Mouse (Mus musculus): ENCODE measurements around the gene Gm7534. TPM values are rescaled to one million over a fixed set of nuclear protein-coding genes. Genes with fewer than 3 reads are reported as not detected.
"Not testable (repeated sequence)": the region's sequence is repeated elsewhere in the genome, so short reads cannot be mapped to it uniquely, and the experiment has no call there.

Gene Gm7534
- polyA plus RNA-seq, 1 experiment from 2014 or later: not detected

DNA sequence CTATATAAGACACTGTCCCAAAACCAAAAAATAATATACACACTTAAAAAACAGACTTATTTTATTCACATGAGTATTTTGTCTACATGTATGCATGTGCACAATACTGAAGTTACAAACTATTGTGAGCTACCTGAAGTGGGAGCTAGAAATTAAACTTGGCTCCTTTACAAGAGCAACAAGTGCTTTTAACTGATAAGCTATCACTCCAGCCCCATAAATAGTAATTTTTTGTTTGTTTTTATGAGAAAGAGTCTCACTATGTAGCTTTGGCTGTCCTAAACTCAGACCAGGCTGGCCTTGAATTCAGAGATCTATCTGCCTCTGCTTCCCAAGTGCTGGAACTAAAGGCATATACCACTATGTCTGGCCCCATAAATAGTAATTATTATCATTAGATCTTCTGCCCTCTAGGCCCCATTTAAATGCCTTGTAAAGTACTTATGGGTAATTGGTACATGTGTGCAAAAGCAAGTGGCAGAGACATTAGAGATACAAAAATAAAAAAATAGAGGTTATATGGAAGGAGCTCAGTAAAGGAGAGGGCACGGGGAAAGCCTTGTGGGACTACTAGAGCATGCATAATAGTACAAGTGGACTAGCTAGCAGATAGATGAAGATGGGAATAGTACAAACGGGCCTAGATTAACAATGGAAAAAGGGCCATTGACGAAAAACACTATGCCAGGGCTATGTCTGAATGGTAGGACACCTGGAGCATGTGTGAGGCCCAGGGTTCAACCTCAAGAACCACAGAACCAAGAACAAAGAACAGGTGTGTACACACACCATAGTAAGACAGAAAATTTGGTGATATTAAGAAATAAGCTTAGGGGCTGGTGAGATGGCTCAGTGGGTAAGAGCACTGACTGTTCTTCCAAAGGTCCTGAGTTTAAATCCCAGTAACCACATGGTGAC, 37.0 kb downstream of the Gm7534 start:
- 66% methylated on average over 3 of the region's 3 CpGs for WGBS
- Histone ChIP-seq H3K27me3 (ENCODE audit: control insufficient read depth, insufficient read depth, low read length) (no peaks in the 10 kb centered on the region), H3K27ac (replicated peaks in 1 of 2; ENCODE audit: control insufficient read depth in 1 of 2, insufficient read depth in 1 of 2, low read depth in 2 of 2, low read length in 2 of 2) (no peak overlapping the region), H3K9ac (ENCODE audit: low read length) (no peak overlapping the region), H3K36me3 (ENCODE audit: control insufficient read depth, insufficient read depth, low read length) (peaks cover 19% of the 10 kb centered on the region), H3K4me2 (ENCODE audit: low read length) (0 out of 2 replicates have a peak overlapping the region, but pooled peaks have one; percentile 3), H3K9me3 (ENCODE audit: control insufficient read depth, low read length) (no peaks in the 10 kb centered on the region), H3K4me3 (ENCODE audit: control insufficient read depth in 1 of 2, insufficient read depth in 1 of 2, low read depth in 1 of 2, low read length in 2 of 2) (no peak overlapping the region), H3K4me1 (ENCODE audit: control insufficient read depth in 2 of 2, insufficient read depth in 2 of 2, low read length in 2 of 2) (peaks cover 3 to 16% of the 10 kb centered on the region in 2 experiments)
- ATAC-seq (ENCODE audit: insufficient number of reproducible peaks, insufficient read depth, low FRiP score, low read depth): no peak

DNA sequence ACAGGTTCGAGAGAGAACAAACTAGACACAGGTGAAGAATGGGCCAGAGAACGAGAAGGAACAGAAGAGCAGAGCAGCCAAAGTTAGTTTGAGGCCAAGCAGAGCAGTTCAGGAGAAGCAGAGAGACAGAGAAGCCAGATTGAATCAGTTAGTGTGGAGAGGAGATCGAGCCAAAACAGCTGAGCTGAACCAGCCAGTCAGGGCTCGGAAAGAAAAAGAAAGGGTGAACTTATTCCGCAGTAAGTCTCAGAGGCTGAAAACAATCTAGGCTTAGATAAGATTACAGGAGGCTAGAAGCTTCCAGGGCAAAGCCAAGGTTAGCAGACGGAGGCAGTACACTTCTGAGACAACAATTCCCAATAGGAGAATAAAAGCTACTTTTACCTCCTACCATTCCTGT, 37.8 kb downstream of the Gm7534 start:
- H3K27me3 ChIP-seq (ENCODE audit: control insufficient read depth, insufficient read depth, low read length): no peaks in the 10 kb centered on the region
- peak overlapping the region; percentile 3; the same call in 1 of the 2 replicates for H3K4me2 ChIP-seq (ENCODE audit: low read length)
- H3K4me1 ChIP-seq (ENCODE audit: control insufficient read depth in 2 of 2, insufficient read depth in 2 of 2, low read length in 2 of 2): peaks cover 3 to 16% of the 10 kb centered on the region in 2 experiments
- no peaks in the 10 kb centered on the region for H3K9me3 ChIP-seq (ENCODE audit: control insufficient read depth, low read length)
- H3K9ac ChIP-seq (ENCODE audit: low read length): no peak overlapping the region
- ATAC-seq (ENCODE audit: insufficient number of reproducible peaks, insufficient read depth, low FRiP score, low read depth): no peak
- peak overlapping the region; percentile 3 to 39; a peak in 2 of 4 replicates for H3K27ac ChIP-seq (replicated peaks in 1 of 2; ENCODE audit: control insufficient read depth in 1 of 2, insufficient read depth in 1 of 2, low read depth in 2 of 2, low read length in 2 of 2)
- H3K36me3 ChIP-seq (ENCODE audit: control insufficient read depth, insufficient read depth, low read length): peaks cover 19% of the 10 kb centered on the region
- 17% methylated on average over 6 of the region's 6 CpGs for WGBS
- no peak overlapping the region for H3K4me3 ChIP-seq (ENCODE audit: control insufficient read depth in 1 of 2, insufficient read depth in 1 of 2, low read depth in 1 of 2, low read length in 2 of 2)

- no peak overlapping the region for H3K4me2 ChIP-seq (ENCODE audit: low read length)
These were observed 38.2 kb downstream of the Gm7534 start for GRCm38 (mm10) chr4:134164591-134164990.

DNA sequence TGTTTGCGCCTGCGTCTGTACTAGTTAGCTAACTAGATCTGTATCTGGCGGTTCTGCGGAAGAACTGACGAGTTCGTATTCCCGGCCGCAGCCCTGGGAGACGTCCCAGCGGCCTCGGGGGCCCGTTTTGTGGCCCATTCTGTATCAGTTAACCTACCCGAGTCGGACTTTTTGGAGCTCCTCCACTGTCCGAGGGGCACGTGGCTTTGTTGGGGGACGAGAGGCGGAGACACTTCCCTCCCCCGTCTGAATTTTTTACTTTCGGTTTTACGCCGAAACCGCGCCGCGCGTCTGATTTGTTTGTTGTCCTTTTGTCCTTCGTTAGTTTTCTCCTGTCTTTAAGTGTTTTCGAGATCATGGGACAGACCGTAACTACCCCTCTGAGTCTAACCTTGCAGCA, 42.7 kb downstream of the Gm7534 start:
- H3K27ac ChIP-seq (replicated peaks in 1 of 2; ENCODE audit: control insufficient read depth in 1 of 2, insufficient read depth in 1 of 2, low read depth in 2 of 2, low read length in 2 of 2): peak overlapping the region; percentile 17 to 33; a peak in 2 of 4 replicates
- not testable (repeated sequence) for H3K9me3 ChIP-seq (ENCODE audit: control insufficient read depth, low read length); ATAC-seq (ENCODE audit: insufficient number of reproducible peaks, insufficient read depth, low FRiP score, low read depth); H3K36me3 ChIP-seq (ENCODE audit: control insufficient read depth, insufficient read depth, low read length); H3K27me3 ChIP-seq (ENCODE audit: control insufficient read depth, insufficient read depth, low read length)
- WGBS: 2% methylated on average over 26 of the region's 30 CpGs
- H3K4me2 ChIP-seq (ENCODE audit: low read length): peak overlapping the region; percentile 56
- peaks cover 8 to 25% of the 10 kb centered on the region in 2 experiments for H3K4me1 ChIP-seq (ENCODE audit: control insufficient read depth in 2 of 2, insufficient read depth in 2 of 2, low read length in 2 of 2)
- peak overlapping the region; percentile 64 for H3K9ac ChIP-seq (ENCODE audit: low read length)
- H3K4me3 ChIP-seq (ENCODE audit: control insufficient read depth in 1 of 2, insufficient read depth in 1 of 2, low read depth in 1 of 2, low read length in 2 of 2): peak overlapping the region; percentile 49 to 55

More at GRCm38 (mm10) chr4:134164591-134164990, 38.2 kb downstream of the Gm7534 start:
- Histone ChIP-seq H3K4me3 (ENCODE audit: control insufficient read depth in 1 of 2, insufficient read depth in 1 of 2, low read depth in 1 of 2, low read length in 2 of 2) (no peak overlapping the region), H3K27ac (replicated peaks in 1 of 2; ENCODE audit: control insufficient read depth in 1 of 2, insufficient read depth in 1 of 2, low read depth in 2 of 2, low read length in 2 of 2) (peak overlapping the region; percentile 3 to 39; a peak in 2 of 4 replicates), H3K4me1 (ENCODE audit: control insufficient read depth in 2 of 2, insufficient read depth in 2 of 2, low read length in 2 of 2) (peaks cover 3 to 16% of the 10 kb centered on the region in 2 experiments), H3K36me3 (ENCODE audit: control insufficient read depth, insufficient read depth, low read length) (peaks cover 19% of the 10 kb centered on the region), H3K9me3 (ENCODE audit: control insufficient read depth, low read length) (no peaks in the 10 kb centered on the region), H3K27me3 (ENCODE audit: control insufficient read depth, insufficient read depth, low read length) (no peaks in the 10 kb centered on the region), H3K9ac (ENCODE audit: low read length) (no peak overlapping the region)
- WGBS: 96% methylated on average over 5 of the region's 6 CpGs
- no peak for ATAC-seq (ENCODE audit: insufficient number of reproducible peaks, insufficient read depth, low FRiP score, low read depth)

DNA sequence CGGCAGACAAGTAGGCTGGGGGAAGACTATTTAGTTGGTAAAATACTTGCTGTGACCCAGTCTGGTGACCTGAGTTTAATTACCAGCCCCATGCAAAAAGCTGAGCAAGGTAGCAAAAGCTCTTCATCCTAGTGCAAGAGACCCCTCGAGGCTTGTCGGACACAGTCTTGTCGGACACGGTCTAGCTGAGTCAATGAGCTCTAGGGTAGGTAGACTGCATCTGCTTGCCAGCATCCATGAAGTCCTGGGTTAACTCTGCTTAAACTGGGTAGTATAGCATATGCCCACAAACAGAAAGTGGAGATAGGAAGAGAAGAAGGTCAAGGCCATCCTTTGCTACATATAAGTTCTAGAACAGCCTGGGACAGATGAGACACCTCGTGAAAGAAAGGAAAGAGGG, 44.0 kb downstream of the Gm7534 start:
- no peak for ATAC-seq (ENCODE audit: insufficient number of reproducible peaks, insufficient read depth, low FRiP score, low read depth)
- Histone ChIP-seq H3K27me3 (ENCODE audit: control insufficient read depth, insufficient read depth, low read length) (no peaks in the 10 kb centered on the region), H3K27ac (replicated peaks in 1 of 2; ENCODE audit: control insufficient read depth in 1 of 2, insufficient read depth in 1 of 2, low read depth in 2 of 2, low read length in 2 of 2) (no peak overlapping the region), H3K9ac (ENCODE audit: low read length) (no peak overlapping the region), H3K4me1 (ENCODE audit: control insufficient read depth in 2 of 2, insufficient read depth in 2 of 2, low read length in 2 of 2) (peaks cover 5 to 19% of the 10 kb centered on the region in 2 experiments), H3K4me2 (ENCODE audit: low read length) (no peak overlapping the region), H3K36me3 (ENCODE audit: control insufficient read depth, insufficient read depth, low read length) (0 out of 2 replicates have a peak, but pooled peaks cover 9% of the 10 kb centered on the region), H3K9me3 (ENCODE audit: control insufficient read depth, low read length) (no peaks in the 10 kb centered on the region), H3K4me3 (ENCODE audit: control insufficient read depth in 1 of 2, insufficient read depth in 1 of 2, low read depth in 1 of 2, low read length in 2 of 2) (no peak overlapping the region)
- 86% methylated on average over 6 of the region's 6 CpGs for WGBS

DNA sequence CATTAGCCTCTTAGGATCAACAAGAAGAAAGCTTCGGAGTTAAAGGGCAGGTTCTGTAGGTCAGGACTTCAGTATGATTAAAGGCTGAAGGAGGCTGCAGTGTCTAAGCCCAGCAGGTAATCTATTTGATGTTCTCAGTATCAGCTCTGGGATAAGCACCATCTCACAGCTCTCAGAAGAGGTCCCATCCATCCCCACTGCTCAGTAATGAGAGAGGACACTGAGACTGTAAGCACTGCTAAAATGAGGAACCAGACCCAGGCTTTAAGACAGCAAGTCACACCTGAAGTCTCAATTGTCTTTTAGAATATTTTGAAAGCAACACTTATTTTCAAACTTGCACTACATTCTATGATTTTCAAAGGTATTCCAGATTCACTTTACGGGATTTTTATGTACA, 45.2 kb downstream of the Gm7534 start:
- H3K27me3 ChIP-seq (ENCODE audit: control insufficient read depth, insufficient read depth, low read length): no peaks in the 10 kb centered on the region
- no peak for ATAC-seq (ENCODE audit: insufficient number of reproducible peaks, insufficient read depth, low FRiP score, low read depth)
- no peak overlapping the region for H3K4me3 ChIP-seq (ENCODE audit: control insufficient read depth in 1 of 2, insufficient read depth in 1 of 2, low read depth in 1 of 2, low read length in 2 of 2)
- peak overlapping the region in 1 of 2 experiments; percentile 75; a peak in 2 of 4 replicates for H3K27ac ChIP-seq (replicated peaks in 1 of 2; ENCODE audit: control insufficient read depth in 1 of 2, insufficient read depth in 1 of 2, low read depth in 2 of 2, low read length in 2 of 2)
- H3K9ac ChIP-seq (ENCODE audit: low read length): no peak overlapping the region
- no peaks in the 10 kb centered on the region for H3K9me3 ChIP-seq (ENCODE audit: control insufficient read depth, low read length)
- peaks cover 5 to 19% of the 10 kb centered on the region in 2 experiments for H3K4me1 ChIP-seq (ENCODE audit: control insufficient read depth in 2 of 2, insufficient read depth in 2 of 2, low read length in 2 of 2)
- H3K4me2 ChIP-seq (ENCODE audit: low read length): no peak overlapping the region
- WGBS: 61% methylated on average over 2 of the region's 2 CpGs
- H3K36me3 ChIP-seq (ENCODE audit: control insufficient read depth, insufficient read depth, low read length): peaks cover 19% of the 10 kb centered on the region; the same call in 1 of the 2 replicates

DNA sequence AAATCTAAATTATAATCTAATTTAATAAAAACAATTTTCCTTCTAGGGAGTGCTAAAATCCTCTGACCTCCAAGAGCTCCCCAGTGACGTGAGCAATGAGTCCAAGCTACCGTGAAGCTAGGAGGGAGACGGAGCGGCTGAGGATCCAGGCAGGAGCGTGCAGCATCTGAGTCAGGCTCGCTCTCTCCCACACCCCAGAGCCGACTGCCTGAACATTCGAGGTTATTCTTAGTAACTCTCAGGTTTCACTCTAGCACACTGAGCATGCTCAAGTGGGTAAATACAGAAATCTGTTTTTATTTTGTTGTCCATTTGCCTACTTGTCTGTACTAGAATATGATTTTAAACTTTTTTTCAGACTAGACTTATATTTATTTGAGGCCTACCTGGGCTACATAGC, 46.1 kb downstream of the Gm7534 start:
- WGBS: 14% methylated on average over 8 of the region's 8 CpGs
- peak overlapping the region; percentile 14 to 75; a peak in 3 of 4 replicates for H3K27ac ChIP-seq (replicated peaks in 1 of 2; ENCODE audit: control insufficient read depth in 1 of 2, insufficient read depth in 1 of 2, low read depth in 2 of 2, low read length in 2 of 2)
- peak; percentile 81; the same call in 1 of the 2 replicates for ATAC-seq (ENCODE audit: insufficient number of reproducible peaks, insufficient read depth, low FRiP score, low read depth)
- no peaks in the 10 kb centered on the region for H3K27me3 ChIP-seq (ENCODE audit: control insufficient read depth, insufficient read depth, low read length)
- H3K4me3 ChIP-seq (ENCODE audit: control insufficient read depth in 1 of 2, insufficient read depth in 1 of 2, low read depth in 1 of 2, low read length in 2 of 2): no peak overlapping the region
- H3K4me1 ChIP-seq (ENCODE audit: control insufficient read depth in 2 of 2, insufficient read depth in 2 of 2, low read length in 2 of 2): peaks cover 5 to 19% of the 10 kb centered on the region in 2 experiments
- H3K36me3 ChIP-seq (ENCODE audit: control insufficient read depth, insufficient read depth, low read length): peaks cover 22% of the 10 kb centered on the region
- no peak overlapping the region for H3K9ac ChIP-seq (ENCODE audit: low read length)
- H3K9me3 ChIP-seq (ENCODE audit: control insufficient read depth, low read length): no peaks in the 10 kb centered on the region
- peak overlapping the region; percentile 34 for H3K4me2 ChIP-seq (ENCODE audit: low read length)

Data from heart, embryonic 14.5 days (tissue).